Mouse (Mus musculus): ENCODE measurements around the gene Susd4. TPM values are rescaled to one million over a fixed set of nuclear protein-coding genes. Genes with fewer than 3 reads are reported as not detected.

Gene Susd4
- polyA plus RNA-seq, 1 experiment from 2014 or later = 20.9 TPM

DNA sequence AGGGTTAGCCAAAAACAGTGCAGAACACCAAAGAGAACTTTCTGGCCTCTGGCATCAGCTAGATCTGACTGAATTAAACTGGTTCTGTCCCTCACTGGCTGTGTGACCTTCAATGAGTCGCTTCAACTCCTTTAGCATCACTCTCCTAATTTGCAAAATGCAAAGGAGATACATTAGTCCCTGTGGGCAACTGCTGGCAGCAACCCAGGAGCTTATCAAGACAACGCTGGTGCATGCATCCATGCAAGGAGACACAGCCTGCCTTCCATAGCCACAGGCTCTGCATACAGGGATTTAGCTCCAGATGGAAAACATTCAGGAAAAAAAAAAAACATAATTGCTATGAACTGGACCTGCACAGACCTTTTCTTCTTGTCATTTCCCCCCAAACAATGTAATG, 148.9 kb downstream of the Susd4 start:
- Histone ChIP-seq H3K36me3 (ENCODE audit: insufficient read depth) (no peaks in the 10 kb centered on the region), H3K27me3 (ENCODE audit: insufficient read depth, low read length) (no peaks in the 10 kb centered on the region), H3K9me3 (ENCODE audit: low read depth, low read length) (0 out of 2 replicates have a peak, but pooled peaks cover 5% of the 10 kb centered on the region), H3K4me3 (ENCODE audit: low read depth, low read length) (no peak overlapping the region), H3K9ac (no peak overlapping the region), H3K27ac (ENCODE audit: low read depth) (no peak overlapping the region), H3K4me1 (ENCODE audit: insufficient read depth) (peaks cover 3% of the 10 kb centered on the region; the same call in 1 of the 2 replicates), H3K4me2 (no peak overlapping the region)
- no peak for TF ChIP-seq CTCF (IDR thresholded peaks at IDR 0.05; ENCODE audit: low read depth)
- ATAC-seq (ENCODE audit: insufficient read depth) = no peak
- 56% methylated on average over 2 of the region's 2 CpGs for WGBS
- no peak for DNase-seq

DNA sequence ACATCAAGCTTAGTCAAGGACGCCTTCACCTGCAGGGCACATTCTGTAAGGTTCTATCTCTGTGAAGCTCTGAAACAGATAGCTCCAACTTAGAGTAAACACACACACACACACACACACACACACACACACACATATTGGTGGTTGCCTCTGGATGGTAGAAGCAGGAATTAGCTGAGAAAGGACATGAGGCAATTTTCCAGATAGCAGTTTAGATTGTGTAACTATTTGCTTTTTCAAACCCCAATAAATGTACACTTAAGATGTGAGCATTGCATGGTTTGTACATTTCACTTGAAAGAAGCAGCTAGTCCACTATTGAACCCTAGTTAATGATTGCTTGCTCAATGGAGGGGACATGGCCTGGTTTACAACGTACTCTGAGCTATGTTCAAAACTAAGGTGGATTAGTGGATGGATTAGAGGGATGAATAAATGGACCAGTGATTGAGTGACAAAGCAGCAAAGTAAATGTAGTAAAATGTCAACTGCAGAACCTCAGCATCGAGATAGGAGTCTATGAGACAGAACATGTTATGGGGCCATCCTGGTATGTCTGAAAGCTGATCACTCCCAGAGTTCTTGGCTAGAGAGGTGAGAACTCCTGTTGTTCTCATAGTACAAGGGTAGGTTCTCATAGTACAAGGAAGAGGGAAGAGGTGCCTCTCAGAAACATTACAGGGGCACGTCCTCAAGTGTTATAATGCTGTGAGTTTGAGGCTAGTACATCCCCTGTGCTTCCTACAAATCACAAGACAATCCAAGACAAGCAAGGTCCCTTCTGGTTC, 150.7 kb downstream of the Susd4 start:
- 77% methylated on average over 4 of the region's 4 CpGs for WGBS

DNA sequence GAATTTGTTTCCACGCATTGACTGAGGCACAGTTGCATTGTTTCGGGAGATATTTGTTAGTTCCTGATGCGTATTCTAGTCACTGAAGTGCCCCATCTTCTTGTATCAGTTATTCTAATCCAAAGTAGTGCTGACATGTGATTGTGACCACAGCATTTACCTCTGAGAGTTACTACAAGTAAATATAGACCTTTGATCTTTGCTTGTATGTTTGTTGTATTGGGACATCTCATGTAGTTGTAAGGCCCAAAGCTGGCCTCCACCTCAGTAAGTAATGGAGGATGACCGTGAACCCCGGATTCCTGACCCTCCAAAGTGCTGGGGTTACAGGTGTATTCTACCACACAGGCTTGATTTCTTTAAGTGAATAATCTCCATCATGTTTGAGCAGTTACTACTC, 152.5 kb downstream of the Susd4 start:
- Histone ChIP-seq H3K4me1 (ENCODE audit: insufficient read depth) (no peaks in the 10 kb centered on the region), H3K4me3 (ENCODE audit: low read depth, low read length) (no peak overlapping the region), H3K4me2 (no peak overlapping the region), H3K27ac (ENCODE audit: low read depth) (no peak overlapping the region), H3K36me3 (ENCODE audit: insufficient read depth) (no peaks in the 10 kb centered on the region), H3K9ac (no peak overlapping the region), H3K9me3 (ENCODE audit: low read depth, low read length) (0 out of 2 replicates have a peak, but pooled peaks cover 5% of the 10 kb centered on the region), H3K27me3 (ENCODE audit: insufficient read depth, low read length) (no peaks in the 10 kb centered on the region)
- ATAC-seq (ENCODE audit: insufficient read depth) (no peak), DNase-seq (no peak)
- TF ChIP-seq CTCF (IDR thresholded peaks at IDR 0.05; ENCODE audit: low read depth) = no peak
- WGBS = 94% methylated on average over 5 of the region's 5 CpGs

More for the DNA sequence above, 150.7 kb downstream of the Susd4 start:
- Histone ChIP-seq H3K9me3 (ENCODE audit: low read depth, low read length) (0 out of 2 replicates have a peak, but pooled peaks cover 5% of the 10 kb centered on the region), H3K27ac (ENCODE audit: low read depth) (no peak overlapping the region), H3K4me3 (ENCODE audit: low read depth, low read length) (no peak overlapping the region), H3K4me2 (no peak overlapping the region), H3K4me1 (ENCODE audit: insufficient read depth) (no peaks in the 10 kb centered on the region; the same call in 1 of the 2 replicates), H3K36me3 (ENCODE audit: insufficient read depth) (no peaks in the 10 kb centered on the region), H3K27me3 (ENCODE audit: insufficient read depth, low read length) (no peaks in the 10 kb centered on the region), H3K9ac (no peak overlapping the region)
- no peak for TF ChIP-seq CTCF (IDR thresholded peaks at IDR 0.05; ENCODE audit: low read depth)
- DNase-seq = no peak
- ATAC-seq (ENCODE audit: insufficient read depth) = no peak

DNA sequence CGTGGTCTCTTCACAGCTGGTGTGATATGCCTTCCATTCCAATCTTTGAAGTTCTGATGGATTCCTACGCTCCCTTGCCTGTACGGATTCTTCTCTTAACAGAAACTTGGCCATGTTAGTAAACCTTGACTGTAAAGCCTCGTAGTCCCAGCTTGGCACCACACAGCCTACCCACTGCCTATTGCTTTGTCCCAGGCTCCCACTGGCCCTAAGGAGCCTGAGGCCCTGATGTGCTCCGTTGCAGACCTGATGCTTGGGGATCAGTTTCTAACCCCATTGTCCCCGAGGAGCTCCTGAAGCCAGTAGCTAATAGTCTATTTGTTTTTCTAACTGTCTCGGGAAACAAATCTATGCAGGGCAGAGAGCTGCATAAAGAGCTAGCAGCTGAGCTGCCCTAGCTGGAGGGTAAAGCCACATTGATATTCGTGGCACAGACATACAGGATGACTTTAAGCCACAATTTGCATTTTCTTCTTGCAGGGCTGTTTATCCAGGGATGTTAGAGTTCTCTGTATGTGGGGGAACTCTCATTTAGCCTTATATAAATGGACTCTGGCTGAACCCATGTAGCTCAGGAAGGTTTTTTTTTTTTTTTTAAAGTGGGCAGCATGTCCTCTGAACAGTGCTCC, 155.2 kb downstream of the Susd4 start:
- ATAC-seq (ENCODE audit: insufficient read depth) (no peak), DNase-seq (no peak)
- 44% methylated on average over 8 of the region's 8 CpGs for WGBS
- no peak overlapping the region for H3K4me2 ChIP-seq
- H3K9ac ChIP-seq = no peak overlapping the region
- TF ChIP-seq CTCF (IDR thresholded peaks at IDR 0.05; ENCODE audit: low read depth) = no peak
- no peak overlapping the region for H3K27ac ChIP-seq (ENCODE audit: low read depth)
- no peaks in the 10 kb centered on the region for H3K4me1 ChIP-seq (ENCODE audit: insufficient read depth)
- no peak overlapping the region for H3K4me3 ChIP-seq (ENCODE audit: low read depth, low read length)
- H3K27me3 ChIP-seq (ENCODE audit: insufficient read depth, low read length) = no peaks in the 10 kb centered on the region
- no peaks in the 10 kb centered on the region for H3K9me3 ChIP-seq (ENCODE audit: low read depth, low read length)
- no peaks in the 10 kb centered on the region for H3K36me3 ChIP-seq (ENCODE audit: insufficient read depth)

DNA sequence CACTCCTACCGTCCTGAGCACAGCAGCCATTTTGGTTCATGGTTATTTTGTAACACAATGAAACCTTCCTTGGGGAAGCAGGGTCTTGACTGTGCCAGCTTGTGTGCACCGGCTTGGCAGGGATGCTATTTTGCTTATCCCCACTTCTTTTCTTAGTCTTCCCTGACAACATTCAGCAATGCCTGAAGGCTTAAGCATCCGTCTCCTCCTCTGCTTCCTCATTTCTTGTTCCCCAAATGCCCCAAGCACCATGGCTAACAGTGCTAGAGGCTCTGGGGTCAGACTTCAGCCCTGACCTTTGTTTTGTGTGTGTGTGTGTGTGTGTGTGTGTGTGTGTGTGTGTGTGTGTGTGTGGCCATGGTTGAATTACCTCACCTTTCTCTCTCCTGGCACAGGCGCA, 159.2 kb downstream of the Susd4 start:
- 78% methylated on average over 4 of the region's 4 CpGs for WGBS
- no peaks in the 10 kb centered on the region for H3K36me3 ChIP-seq (ENCODE audit: insufficient read depth)
- H3K4me1 ChIP-seq (ENCODE audit: insufficient read depth) = no peaks in the 10 kb centered on the region
- H3K4me3 ChIP-seq (ENCODE audit: low read depth, low read length) = no peak overlapping the region
- H3K9ac ChIP-seq = no peak overlapping the region
- H3K4me2 ChIP-seq = no peak overlapping the region
- ATAC-seq (ENCODE audit: insufficient read depth) (no peak), DNase-seq (no peak)
- no peaks in the 10 kb centered on the region for H3K9me3 ChIP-seq (ENCODE audit: low read depth, low read length)
- no peak for TF ChIP-seq CTCF (IDR thresholded peaks at IDR 0.05; ENCODE audit: low read depth)
- H3K27me3 ChIP-seq (ENCODE audit: insufficient read depth, low read length) = no peaks in the 10 kb centered on the region
- H3K27ac ChIP-seq (ENCODE audit: low read depth) = no peak overlapping the region

DNA sequence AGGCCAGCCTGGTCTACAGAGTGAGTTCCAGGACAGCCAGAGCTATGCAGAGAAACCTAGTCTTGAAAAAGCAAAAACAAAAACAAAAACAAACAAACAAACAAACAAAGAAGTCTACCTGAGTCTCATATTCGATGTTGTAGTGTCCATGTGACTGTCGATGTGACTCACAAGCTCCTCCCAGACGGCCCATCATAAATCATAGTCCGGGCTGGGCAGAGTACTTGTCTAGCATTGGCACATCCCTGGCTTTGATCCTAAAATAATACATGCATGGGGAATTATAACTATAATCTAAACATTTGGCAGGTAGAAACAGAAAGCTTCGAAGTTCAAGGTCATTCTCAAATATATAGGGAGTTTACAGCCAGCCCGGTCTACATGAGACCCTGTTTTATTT, 162.8 kb downstream of the Susd4 start:
- 82% methylated on average over 6 of the region's 6 CpGs for WGBS
- no peak overlapping the region for H3K4me3 ChIP-seq (ENCODE audit: low read depth, low read length)
- no peak for TF ChIP-seq CTCF (IDR thresholded peaks at IDR 0.05; ENCODE audit: low read depth)
- ATAC-seq (ENCODE audit: insufficient read depth) = no peak
- H3K27me3 ChIP-seq (ENCODE audit: insufficient read depth, low read length) = no peaks in the 10 kb centered on the region
- H3K4me1 ChIP-seq (ENCODE audit: insufficient read depth) = no peaks in the 10 kb centered on the region
- H3K4me2 ChIP-seq = no peak overlapping the region
- no peak overlapping the region for H3K9ac ChIP-seq
- no peak for DNase-seq
- H3K9me3 ChIP-seq (ENCODE audit: low read depth, low read length) = no peaks in the 10 kb centered on the region
- H3K36me3 ChIP-seq (ENCODE audit: insufficient read depth) = no peaks in the 10 kb centered on the region
- H3K27ac ChIP-seq (ENCODE audit: low read depth) = no peak overlapping the region
